In the genomic region with DNA sequence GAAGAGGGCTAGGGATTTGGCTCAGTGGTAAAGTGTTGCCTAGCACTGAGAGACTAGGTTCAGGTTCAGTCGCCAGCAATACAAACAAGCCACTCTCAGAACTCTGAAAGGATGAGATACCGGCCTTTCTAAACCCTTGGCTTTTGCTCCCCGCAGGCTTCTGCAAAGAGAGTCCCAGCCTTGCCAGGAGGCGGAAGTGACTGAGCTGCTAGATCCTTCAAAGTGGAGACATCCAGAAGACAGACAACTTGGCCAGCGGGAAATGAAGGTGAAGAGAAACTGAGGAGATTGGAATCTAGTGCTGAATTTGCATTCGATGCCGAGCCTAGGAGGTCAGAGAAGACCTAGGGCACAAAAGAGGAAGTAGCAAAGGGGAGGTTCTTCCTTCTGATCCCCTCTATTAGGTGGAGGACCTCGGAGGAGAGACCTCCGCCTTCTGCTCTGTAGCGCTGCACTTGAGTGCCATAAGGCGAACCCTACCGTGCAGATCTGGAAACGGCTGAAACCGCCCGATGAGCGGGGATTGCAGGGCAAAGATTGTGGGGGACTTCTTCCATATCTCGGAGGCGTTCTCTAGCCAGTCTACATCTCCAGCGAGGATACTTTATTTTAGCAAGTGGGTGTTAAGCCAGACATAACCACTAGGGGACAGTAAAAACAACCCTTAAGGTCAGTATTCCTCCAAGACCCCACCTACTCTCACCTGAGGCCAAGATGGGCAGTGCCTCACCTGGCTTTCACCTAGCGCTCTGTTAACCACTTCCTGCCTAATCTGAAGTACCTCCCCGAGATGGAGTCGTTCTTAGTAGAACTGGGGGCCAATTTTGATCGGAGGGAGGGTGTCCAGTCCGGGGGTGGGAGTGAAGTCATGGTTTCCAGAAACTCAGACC, we compare ENCODE assay signal across 7 mouse cellular contexts. TPM values are rescaled to one million over a fixed set of nuclear protein-coding genes. Genes with fewer than 3 reads are reported as not detected.
DNase-seq lines count a peak whose midpoint lies in the region; ATAC-seq and TF ChIP-seq lines count a peak whose summit lies in the region.

No protein-coding gene starts in this region.

- no peak overlapping the region for H3K9ac ChIP-seq in ES-Bruce4 (ENCODE audit: low read depth, poor library complexity, severe bottlenecking)
- H3K9ac ChIP-seq in heart, embryonic 11.5 days (ENCODE audit: low read depth, low read length), result peak overlapping the region; percentile 78; the same call in 1 of the 2 replicates
- H3K9ac ChIP-seq in kidney, embryonic 14.5 days (ENCODE audit: low read depth, low read length), result peak overlapping the region; percentile 74; the same call in 1 of the 2 replicates

- H3K79me3 ChIP-seq in C2C12 (ENCODE audit: low read depth), result no peaks in the 10 kb centered on the region

- H3K4me1 ChIP-seq in ES-Bruce4 (ENCODE audit: control insufficient read depth, insufficient read depth, low read length), result peaks cover 2% of the 10 kb centered on the region
- peaks cover 14% of the 10 kb centered on the region for H3K4me1 ChIP-seq in heart, embryonic 11.5 days (ENCODE audit: control insufficient read depth, insufficient read depth, low read length)
- peaks cover 9% of the 10 kb centered on the region; the same call in 1 of the 2 replicates for H3K4me1 ChIP-seq in kidney, embryonic 14.5 days (ENCODE audit: control insufficient read depth, insufficient read depth, low read length)

- no peak overlapping the region for H3K27ac ChIP-seq in ES-Bruce4 (ENCODE audit: insufficient read depth, low read length)
- peak overlapping the region; percentile 92; the same call in 1 of the 2 replicates for H3K27ac ChIP-seq in heart, embryonic 11.5 days (ENCODE audit: low read depth, low read length)
- peak overlapping the region; percentile 97 for H3K27ac ChIP-seq in kidney, embryonic 14.5 days (ENCODE audit: low read depth, low read length)

- no peak for TF ChIP-seq POLR2A in ES-Bruce4 (IDR thresholded peaks at IDR 0.05; ENCODE audit: insufficient read depth, low read length)

- peak; percentile 66 to 76 for DNase-seq in cerebellum, postnatal 36 days
- peak; percentile 95 for DNase-seq in lung, postnatal 36 days
- DNase-seq in spleen, postnatal 36 days (ENCODE audit: low spot score in 2 of 2), result peak; percentile 65 to 76

- peaks cover under 1% of the 10 kb centered on the region for H3K79me2 ChIP-seq in C2C12 (ENCODE audit: control insufficient read depth, insufficient read depth)

- H3K9me3 ChIP-seq in ES-Bruce4 (replicated peaks; ENCODE audit: control insufficient read depth, insufficient read depth, low read length, poor library complexity, severe bottlenecking), result no peaks in the 10 kb centered on the region
- no peaks in the 10 kb centered on the region for H3K9me3 ChIP-seq in heart, embryonic 11.5 days (replicated peaks; ENCODE audit: control insufficient read depth, low read length)
- H3K9me3 ChIP-seq in kidney, embryonic 14.5 days (ENCODE audit: control insufficient read depth, low read length), result no peaks in the 10 kb centered on the region

- TF ChIP-seq EP300 in ES-Bruce4 (IDR thresholded peaks at IDR 0.05; ENCODE audit: insufficient read depth, low read depth, low read length), result 0 out of 2 replicates have a peak, but pooled peaks have one; percentile 33

- no peaks in the 10 kb centered on the region for H3K27me3 ChIP-seq in C2C12 (ENCODE audit: control insufficient read depth, insufficient read depth, insufficient read length)
- no peaks in the 10 kb centered on the region for H3K27me3 ChIP-seq in ES-Bruce4 (ENCODE audit: control insufficient read depth, insufficient read depth, low read length, poor library complexity, severe bottlenecking)
- no peaks in the 10 kb centered on the region for H3K27me3 ChIP-seq in heart, embryonic 11.5 days (ENCODE audit: control insufficient read depth, insufficient read depth, low read length)
- no peaks in the 10 kb centered on the region for H3K27me3 ChIP-seq in kidney, embryonic 14.5 days (ENCODE audit: control insufficient read depth, insufficient read depth, low read length)

- WGBS in heart, embryonic 11.5 days (ENCODE audit: insufficient replicate concordance), result 3% methylated on average over 24 of the region's 24 CpGs
- WGBS in kidney, embryonic 14.5 days, result 5% methylated on average over 24 of the region's 24 CpGs

- peak overlapping the region; percentile 78 for H3ac ChIP-seq in C2C12 (ENCODE audit: control insufficient read depth, insufficient read length, low read depth)

- peak; percentile 40 for TF ChIP-seq CTCF in C2C12 (IDR thresholded peaks at IDR 0.05; ENCODE audit: control insufficient read depth, insufficient read depth, insufficient read length)
- peak; percentile 43 for TF ChIP-seq CTCF in ES-Bruce4 (IDR thresholded peaks at IDR 0.05; ENCODE audit: low read depth, low read length)

- H3K36me3 ChIP-seq in C2C12 (ENCODE audit: control insufficient read depth, insufficient read depth) (no peaks in the 10 kb centered on the region), ES-Bruce4 (ENCODE audit: control insufficient read depth, insufficient read depth, low read length, poor library complexity, severe bottlenecking) (no peaks in the 10 kb centered on the region)
- no peaks in the 10 kb centered on the region for H3K36me3 ChIP-seq in heart, embryonic 11.5 days (ENCODE audit: control insufficient read depth, insufficient read depth, low read length)
- no peaks in the 10 kb centered on the region for H3K36me3 ChIP-seq in kidney, embryonic 14.5 days (ENCODE audit: control insufficient read depth, insufficient read depth, low read length)

- H3K4me3 ChIP-seq in C2C12 (ENCODE audit: insufficient read depth, poor library complexity, severe bottlenecking) (peak overlapping the region; percentile 44), ES-Bruce4 (ENCODE audit: low read depth, low read length) (peak overlapping the region; percentile 68)
- peak overlapping the region; percentile 75 for H3K4me3 ChIP-seq in heart, embryonic 11.5 days (ENCODE audit: low read depth, low read length)
- H3K4me3 ChIP-seq in kidney, embryonic 14.5 days (ENCODE audit: low read length), result peak overlapping the region; percentile 60

- no peak for ATAC-seq in heart, embryonic 11.5 days (replicated peaks; ENCODE audit: insufficient number of reproducible peaks, low FRiP score, low TSS enrichment)
- no peak for ATAC-seq in kidney, embryonic 14.5 days (ENCODE audit: low FRiP score, low TSS enrichment)

- H3K4me2 ChIP-seq in heart, embryonic 11.5 days, result peak overlapping the region; percentile 83
- H3K4me2 ChIP-seq in kidney, embryonic 14.5 days (replicated peaks; ENCODE audit: low read depth, low read length), result peak overlapping the region; percentile 95

TF ChIP-seq in C2C12, 6 proteins besides CTCF, POLR2A, EP300 and RAD21:
- TF ChIP-seq MYOG (IDR thresholded peaks at IDR 0.05; ENCODE audit: control insufficient read depth, extremely low read depth, insufficient read length) (no peak), MYOD1 (IDR thresholded peaks at IDR 0.05; ENCODE audit: control insufficient read depth, insufficient read length, low read depth) (no peak), MAX (IDR thresholded peaks at IDR 0.05) (no peak), USF1 (IDR thresholded peaks at IDR 0.05; ENCODE audit: low read depth) (no peak), FOSL1 (IDR thresholded peaks at IDR 0.05; ENCODE audit: insufficient read depth, low read length, poor library complexity, severe bottlenecking) (no peak), CEBPB (IDR thresholded peaks at IDR 0.05; ENCODE audit: low read depth) (no peak)

RNA-seq across cellular contexts. Expression of a gene that starts 5.0 kb away (rescaled TPM):
- polyA plus RNA-seq in C2C12 (2012; fragmentation: generic; extraction: Trizol), result 31.4 TPM
- polyA plus RNA-seq in ES-Bruce4 (2011; ENCODE audit: insufficient read depth, insufficient read length, low read depth, missing spikeins), result 22.6 and 25.6 TPM in 2 replicates
- 8.7 and 9.3 TPM in 2 replicates for polyA plus RNA-seq in heart, embryonic 11.5 days (2014; fragmentation: Nextera tagmentation; extraction: Ambion mirVana)
- 14.5 and 14.6 TPM in 2 replicates for polyA plus RNA-seq in kidney, embryonic 14.5 days (2014; fragmentation: Nextera tagmentation; extraction: Ambion mirVana)

RNA-seq across cellular contexts. Expression of a gene that starts 22.8 kb away (rescaled TPM):
- polyA plus RNA-seq in C2C12 (2012; fragmentation: generic; extraction: Trizol) (0.04 TPM), ES-Bruce4 (2011; ENCODE audit: insufficient read depth, insufficient read length, low read depth, missing spikeins) (1.7 and 2.5 TPM in 2 replicates)
- 0.14 TPM in 1 of 2 replicates, not detected in the other for polyA plus RNA-seq in heart, embryonic 11.5 days (2014; fragmentation: Nextera tagmentation; extraction: Ambion mirVana)
- 0.30 and 0.39 TPM in 2 replicates for polyA plus RNA-seq in kidney, embryonic 14.5 days (2014; fragmentation: Nextera tagmentation; extraction: Ambion mirVana)

RNA-seq across cellular contexts. Expression of a gene that starts 36.6 kb away (rescaled TPM):
- polyA plus RNA-seq in C2C12 (2012; fragmentation: generic; extraction: Trizol), result not detected
- polyA plus RNA-seq in ES-Bruce4 (2011; ENCODE audit: insufficient read depth, insufficient read length, low read depth, missing spikeins), result 1.3 and 1.8 TPM in 2 replicates
- polyA plus RNA-seq in heart, embryonic 11.5 days (2014; fragmentation: Nextera tagmentation; extraction: Ambion mirVana), result not detected in 2 replicates
- polyA plus RNA-seq in kidney, embryonic 14.5 days (2014; fragmentation: Nextera tagmentation; extraction: Ambion mirVana), result not detected in 2 replicates

RNA-seq across cellular contexts. Expression of a gene that starts 59.2 kb away (rescaled TPM):
- polyA plus RNA-seq in C2C12 (2012; fragmentation: generic; extraction: Trizol) (17.9 TPM), ES-Bruce4 (2011; ENCODE audit: insufficient read depth, insufficient read length, low read depth, missing spikeins) (13.7 and 14.3 TPM in 2 replicates)
- 21.8 and 25.4 TPM in 2 replicates for polyA plus RNA-seq in heart, embryonic 11.5 days (2014; fragmentation: Nextera tagmentation; extraction: Ambion mirVana)
- 26.7 and 28.3 TPM in 2 replicates for polyA plus RNA-seq in kidney, embryonic 14.5 days (2014; fragmentation: Nextera tagmentation; extraction: Ambion mirVana)
